Mouse (Mus musculus): ENCODE measurements around the gene Srsf10.

Gene Srsf10

DNA sequence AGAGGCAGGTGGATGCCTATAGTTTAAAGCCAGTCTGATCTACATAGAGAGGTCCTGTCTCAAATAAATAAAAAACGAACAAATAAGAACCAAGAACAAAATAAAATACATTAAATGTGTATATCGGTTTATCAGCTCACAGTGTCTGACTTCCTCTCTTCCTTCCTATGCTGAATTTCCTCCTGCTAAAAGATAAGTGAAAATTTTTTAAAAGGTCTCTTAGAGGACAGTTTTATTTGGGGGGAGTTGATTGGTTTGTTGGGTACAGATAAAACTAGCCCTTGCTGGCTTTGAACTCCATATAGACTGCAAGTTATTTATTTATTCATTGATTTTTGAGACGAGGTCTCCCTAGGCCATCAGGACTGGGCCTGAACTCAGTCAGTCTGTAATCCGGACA lies 57.9 kb downstream of the Srsf10 start:
- DNase-seq (ENCODE audit: low read depth, low spot score) = no peak

DNA sequence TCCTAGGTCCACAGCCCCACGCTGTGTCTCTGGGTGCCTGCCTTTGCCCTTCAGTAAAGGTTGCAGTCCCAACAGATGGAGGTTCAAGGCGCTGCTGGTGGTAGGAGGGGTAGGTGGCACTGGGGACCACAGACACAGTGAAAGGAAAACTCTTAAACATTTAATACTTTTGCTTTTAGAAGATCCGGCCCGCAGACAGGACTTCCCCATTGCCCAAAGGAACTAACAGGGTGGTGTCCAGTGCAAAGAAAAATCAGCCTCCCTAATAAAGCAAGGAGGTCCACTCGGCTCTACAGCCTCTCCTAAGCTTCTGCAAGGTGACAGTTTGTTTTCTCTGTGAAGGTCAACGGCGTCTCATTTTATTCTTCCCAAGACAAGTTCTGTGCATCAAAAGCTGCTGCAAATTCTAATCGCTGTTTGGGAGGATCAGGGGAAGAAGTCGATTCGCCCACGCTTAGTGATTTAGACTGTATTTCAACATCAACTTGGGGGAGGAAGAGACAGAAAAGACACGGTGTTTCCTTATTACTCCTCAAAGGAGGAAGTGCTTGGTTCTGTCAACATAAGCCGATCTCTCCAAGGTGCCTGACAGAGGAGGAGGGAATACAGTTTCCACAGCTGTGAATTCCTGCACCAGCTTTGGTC lies 63.2 kb downstream of the Srsf10 start:
- no peak for DNase-seq (ENCODE audit: low read depth, low spot score)

DNA sequence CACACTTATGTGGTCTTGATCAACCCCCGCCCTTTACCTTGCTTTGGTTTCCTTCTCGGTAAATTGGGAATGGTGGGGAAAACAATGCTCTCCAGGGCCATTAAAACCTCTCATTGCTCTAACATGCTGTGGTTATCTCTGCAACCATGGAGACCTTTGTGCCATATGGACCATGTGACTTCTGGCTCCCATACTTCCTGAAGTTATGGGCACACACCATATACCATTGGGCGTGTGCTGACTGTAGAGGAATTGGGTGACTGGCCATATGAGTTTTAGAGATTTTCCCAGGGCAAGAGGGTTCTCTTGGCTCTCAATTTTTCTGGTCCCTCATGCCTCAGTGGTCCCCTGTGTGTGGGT lies 63.7 kb downstream of the Srsf10 start:
- no peak for DNase-seq (ENCODE audit: low read depth, low spot score)

Measured in CD4-positive, CD25-positive, alpha-beta regulatory T cell, adult 2 months (primary cell).